Mouse (Mus musculus) C2C12 (cell line): ENCODE results near the gene Ldlrap1. TPM values are rescaled to one million over a fixed set of nuclear protein-coding genes. Genes with fewer than 3 reads are reported as not detected.

Source experiments
- H3K27me3 ChIP-seq: one replicate; pipeline ENCODE4 v1.6.1; 2011; ENCODE audit not compliant: control insufficient read depth, insufficient read depth, insufficient read length
- H3K36me3 ChIP-seq: one replicate; pipeline ENCODE4 v1.6.1; 2011; ENCODE audit not compliant: control insufficient read depth, insufficient read depth
- H3K4me3 ChIP-seq: one replicate; pipeline ENCODE4 v1.5.1; 2011; ENCODE audit warnings: mild to moderate bottlenecking, control low read depth; ENCODE audit not compliant: poor library complexity, insufficient read depth, severe bottlenecking
- H3K79me2 ChIP-seq: one replicate; pipeline ENCODE4 v1.6.1; 2011; ENCODE audit not compliant: control insufficient read depth, insufficient read depth
- H3K79me3 ChIP-seq: one replicate; pipeline ENCODE4 v1.6.1; 2011; ENCODE audit warnings: low read depth, control low read depth
- H3ac ChIP-seq: one replicate; pipeline ENCODE3; 2011; ENCODE audit warnings: low read depth; ENCODE audit not compliant: control insufficient read depth, insufficient read length
- CEBPB ChIP-seq: IDR thresholded peaks from one replicate; pipeline ENCODE4 v1.6.1; 2011; ENCODE audit warnings: low read depth, mild to moderate bottlenecking, control low read depth, moderate library complexity
- CTCF ChIP-seq: IDR thresholded peaks from one replicate; pipeline ENCODE4 v1.5.1; 2011; ENCODE audit not compliant: control insufficient read depth, insufficient read depth, insufficient read length
- FOSL1 ChIP-seq: IDR thresholded peaks from one replicate; pipeline ENCODE4 v1.8.0; 2011; ENCODE audit warnings: mild to moderate bottlenecking, low read length; ENCODE audit not compliant: poor library complexity, insufficient read depth, severe bottlenecking
- MAX ChIP-seq: IDR thresholded peaks from one replicate; pipeline ENCODE4 v1.6.1; 2011; ENCODE audit warnings: mild to moderate bottlenecking, control low read depth
- MYOD1 ChIP-seq: IDR thresholded peaks from one replicate; pipeline ENCODE4 v1.6.1; 2011; ENCODE audit warnings: low read depth; ENCODE audit not compliant: control insufficient read depth, insufficient read length
- MYOG ChIP-seq: IDR thresholded peaks from one replicate; pipeline ENCODE4 v1.6.1; 2011; ENCODE audit not compliant: control insufficient read depth, insufficient read length; ENCODE audit errors: extremely low read depth
- USF1 ChIP-seq: IDR thresholded peaks from one replicate; pipeline ENCODE4 v1.6.1; 2011; ENCODE audit warnings: low read depth, mild to moderate bottlenecking, control low read depth, moderate library complexity
- polyA plus RNA-seq: library from polyadenylated mRNA; unstranded; fragments of >200 nt; fragmentation: generic; extraction: Trizol; gene quantifications from one replicate; pipeline ENCODE4 v1.2.1, GENCODE M21; 2012; ENCODE audit warnings: missing spikeins

The Ldlrap1 gene
- polyA plus RNA-seq, 1 experiment = 30.8 TPM

GRCm38 (mm10) chr4:134784701-134785100 is 16.9 kb upstream of the Ldlrap1 start:
- no peak for TF ChIP-seq CEBPB
- TF ChIP-seq MYOG = no peak
- TF ChIP-seq FOSL1 = no peak
- no peak for TF ChIP-seq USF1
- no peak for TF ChIP-seq MYOD1
- TF ChIP-seq MAX = no peak
- no peak for TF ChIP-seq CTCF
- H3K79me3 ChIP-seq = no peaks in the 10 kb centered on the region
- H3K27me3 ChIP-seq = no peaks in the 10 kb centered on the region
- H3K36me3 ChIP-seq = no peaks in the 10 kb centered on the region
- H3K4me3 ChIP-seq = no peak overlapping the region
- no peaks in the 10 kb centered on the region for H3K79me2 ChIP-seq
- no peak overlapping the region for H3ac ChIP-seq

- H3K79me2 ChIP-seq = no peaks in the 10 kb centered on the region
- no peaks in the 10 kb centered on the region for H3K27me3 ChIP-seq
- H3K4me3 ChIP-seq = no peak overlapping the region
- TF ChIP-seq USF1 (no peak), MAX (no peak), FOSL1 (no peak), MYOD1 (no peak), MYOG (no peak), CEBPB (no peak), CTCF (no peak)
- no peak overlapping the region for H3ac ChIP-seq
- no peaks in the 10 kb centered on the region for H3K36me3 ChIP-seq
- H3K79me3 ChIP-seq = no peaks in the 10 kb centered on the region
These were observed 11.5 kb upstream of the Ldlrap1 start for GRCm38 (mm10) chr4:134779136-134779934.

- no peak overlapping the region for H3K4me3 ChIP-seq
- H3K79me2 ChIP-seq = no peaks in the 10 kb centered on the region
- no peaks in the 10 kb centered on the region for H3K36me3 ChIP-seq
- no peaks in the 10 kb centered on the region for H3K27me3 ChIP-seq
- no peaks in the 10 kb centered on the region for H3K79me3 ChIP-seq
- TF ChIP-seq MAX (no peak), MYOD1 (no peak), CTCF (no peak), CEBPB (no peak), USF1 (no peak), MYOG (no peak), FOSL1 (no peak)
- H3ac ChIP-seq = no peak overlapping the region
These were observed 8.4 kb upstream of the Ldlrap1 start for GRCm38 (mm10) chr4:134776246-134776645.

- TF ChIP-seq MYOG = no peak
- no peak for TF ChIP-seq CEBPB
- TF ChIP-seq MAX = no peak
- TF ChIP-seq CTCF = no peak
- no peak for TF ChIP-seq FOSL1
- TF ChIP-seq USF1 = no peak
- no peak for TF ChIP-seq MYOD1
- H3ac ChIP-seq = no peak overlapping the region
These were observed 7.6 kb upstream of the Ldlrap1 start for GRCm38 (mm10) chr4:134775234-134775944.

GRCm38 (mm10) chr4:134774126-134774525 is 6.3 kb upstream of the Ldlrap1 start:
- no peaks in the 10 kb centered on the region for H3K79me3 ChIP-seq
- no peaks in the 10 kb centered on the region for H3K27me3 ChIP-seq
- no peak for TF ChIP-seq FOSL1
- no peak for TF ChIP-seq MAX
- no peak for TF ChIP-seq CEBPB
- TF ChIP-seq CTCF = no peak
- no peak for TF ChIP-seq MYOG
- TF ChIP-seq MYOD1 = no peak
- TF ChIP-seq USF1 = no peak
- no peaks in the 10 kb centered on the region for H3K36me3 ChIP-seq
- no peaks in the 10 kb centered on the region for H3K79me2 ChIP-seq
- H3K4me3 ChIP-seq = no peak overlapping the region
- H3ac ChIP-seq = no peak overlapping the region

More at GRCm38 (mm10) chr4:134775234-134775944, 7.6 kb upstream of the Ldlrap1 start:
- Histone ChIP-seq H3K4me3 (no peak overlapping the region), H3K27me3 (no peaks in the 10 kb centered on the region), H3K79me2 (no peaks in the 10 kb centered on the region), H3K36me3 (no peaks in the 10 kb centered on the region), H3K79me3 (no peaks in the 10 kb centered on the region)
